Mouse (Mus musculus): ENCODE data around the gene Rtn4rl2.

Rtn4rl2 gene

GRCm38 (mm10) chr2:84850407-84851129, 35.9 kb downstream of the Rtn4rl2 start:
- DNase-seq (ENCODE audit: low read depth, low spot score), result no peak

- DNase-seq (ENCODE audit: low read depth, low spot score), result no peak
Observed at GRCm38 (mm10) chr2:84845226-84845625, 41.3 kb downstream of the Rtn4rl2 start.

- DNase-seq (ENCODE audit: low read depth, low spot score), result no peak
Observed at GRCm38 (mm10) chr2:84843654-84844053, 42.9 kb downstream of the Rtn4rl2 start.

- no peak for DNase-seq (ENCODE audit: low read depth, low spot score)
Observed at GRCm38 (mm10) chr2:84841905-84842304, 44.6 kb downstream of the Rtn4rl2 start.

GRCm38 (mm10) chr2:84840748-84841563, 45.6 kb downstream of the Rtn4rl2 start:
- DNase-seq (ENCODE audit: low read depth, low spot score), result no peak

- DNase-seq (ENCODE audit: low read depth, low spot score), result no peak
Observed at GRCm38 (mm10) chr2:84840016-84840747, 46.3 kb downstream of the Rtn4rl2 start.

- DNase-seq (ENCODE audit: low read depth, low spot score), result no peak
Observed at GRCm38 (mm10) chr2:84838993-84839980, 47.2 kb downstream of the Rtn4rl2 start.

GRCm38 (mm10) chr2:84838593-84838949, 47.9 kb downstream of the Rtn4rl2 start, which contains the start of gene Slc43a1:
Gene Slc43a1, plus strand, starts transcription at chr2:84838850.
- DNase-seq (ENCODE audit: low read depth, low spot score), result no peak

- DNase-seq (ENCODE audit: low read depth, low spot score), result no peak
Observed at GRCm38 (mm10) chr2:84837817-84838592, 48.5 kb downstream of the Rtn4rl2 start.

- no peak for DNase-seq (ENCODE audit: low read depth, low spot score)
Observed at GRCm38 (mm10) chr2:84837107-84837506, 49.4 kb downstream of the Rtn4rl2 start.

- peak; percentile 64 for DNase-seq (ENCODE audit: low read depth, low spot score)
Observed at GRCm38 (mm10) chr2:84831666-84832391, 54.7 kb downstream of the Rtn4rl2 start.

- no peak for DNase-seq (ENCODE audit: low read depth, low spot score)
Observed at GRCm38 (mm10) chr2:84827283-84827920, 59.1 kb downstream of the Rtn4rl2 start.

GRCm38 (mm10) chr2:84826488-84827282, 59.8 kb downstream of the Rtn4rl2 start, which contains the start of gene Timm10:
Gene Timm10, plus strand, starts transcription at chr2:84826997.
- peak; percentile 89 for DNase-seq (ENCODE audit: low read depth, low spot score)

GRCm38 (mm10) chr2:84823237-84823636, 63.3 kb downstream of the Rtn4rl2 start:
- DNase-seq (ENCODE audit: low read depth, low spot score), result no peak

- no peak for DNase-seq (ENCODE audit: low read depth, low spot score)
Observed at GRCm38 (mm10) chr2:84822552-84822951, 64.0 kb downstream of the Rtn4rl2 start, which contains the start of gene Smtnl1. Gene Smtnl1, minus strand, starts transcription at chr2:84822652.

Measured in retina, adult 2 months (tissue).